Mouse (Mus musculus) intestine, postnatal 0 days (tissue): Measurements from ENCODE around the gene Kirrel. TPM values are rescaled to one million over a fixed set of nuclear protein-coding genes. Genes with fewer than 3 reads are reported as not detected.

ENCODE experiments used
- ATAC-seq: fragments of 200-750 bp; cut with Nextera tagmentation; 2 replicates; pipeline ENCODE4 v1.8.0; 2017; ENCODE audit warnings: mild to moderate bottlenecking, moderate TSS enrichment, moderate library complexity
- H3K27ac ChIP-seq: fragments of 300-500 bp; sonication (generic); 2 replicates; pipeline ENCODE4 v1.5.1; 2014; ENCODE audit warnings: mild to moderate bottlenecking, low read depth, low read length, moderate library complexity
- H3K27me3 ChIP-seq: fragments of 300-500 bp; sonication (generic); replicated peaks from 2 replicates; pipeline ENCODE4 v1.6.1; 2014; ENCODE audit warnings: low read length, mixed read lengths; ENCODE audit not compliant: control insufficient read depth, insufficient read depth
- H3K36me3 ChIP-seq: fragments of 300-500 bp; sonication (generic); 2 replicates; pipeline ENCODE4 v1.6.1; 2014; ENCODE audit warnings: mild to moderate bottlenecking, moderate library complexity; ENCODE audit not compliant: control insufficient read depth, insufficient read depth
- H3K4me1 ChIP-seq: fragments of 300-500 bp; sonication (generic); replicated peaks from 2 replicates; pipeline ENCODE4 v1.6.1; 2014; ENCODE audit warnings: antibody characterized with exemption, low read length, mixed read lengths; ENCODE audit not compliant: control insufficient read depth, insufficient read depth
- H3K4me2 ChIP-seq: fragments of 300-500 bp; sonication (generic); replicated peaks from 2 replicates; pipeline ENCODE4 v1.6.1; 2014; ENCODE audit warnings: low read depth, mild to moderate bottlenecking, moderate library complexity
- H3K4me3 ChIP-seq: fragments of 300-500 bp; sonication (generic); 2 replicates; pipeline ENCODE4 v1.5.1; 2014; ENCODE audit warnings: low read depth, low read length
- H3K9ac ChIP-seq: fragments of 300-500 bp; sonication (generic); 2 replicates; pipeline ENCODE4 v1.6.1; 2014; ENCODE audit warnings: mild to moderate bottlenecking, low read depth, low read length
- H3K9me3 ChIP-seq: fragments of 300-500 bp; sonication (generic); 2 replicates; pipeline ENCODE4 v1.6.1; 2016; ENCODE audit warnings: mixed run types; ENCODE audit not compliant: control insufficient read depth
- CTCF ChIP-seq: sonication (generic); IDR thresholded peaks from 2 replicates; pipeline ENCODE4 v1.5.1; 2016; ENCODE audit warnings: low read depth, mild to moderate bottlenecking, control low read depth, antibody characterized with exemption, moderate library complexity
- WGBS: fragments of 180-500 bp; shearing (Covaris S2); extraction: QIAGEN DNeasy Blood & Tissue Kit; methylation state at CpG from one replicate; pipeline ENCODE4 v1.1.7; 2014; 5-methylcytosine and 5-hydroxymethylcytosine counted together
- polyA plus RNA-seq: library from polyadenylated mRNA; unstranded; fragments of >200 nt; fragmentation: Nextera tagmentation; extraction: Ambion mirVana; gene quantifications from 2 replicates; pipeline ENCODE4 v1.2.1, GENCODE M21; 2015

Gene Kirrel
- polyA plus RNA-seq, 1 experiment from 2014 or later = 4.4 TPM

- no peak for ATAC-seq
- TF ChIP-seq CTCF = no peak
- Histone ChIP-seq H3K36me3 (no peaks in the 10 kb centered on the region), H3K4me3 (no peak overlapping the region), H3K4me1 (no peaks in the 10 kb centered on the region), H3K9ac (no peak overlapping the region), H3K9me3 (no peaks in the 10 kb centered on the region), H3K4me2 (no peak overlapping the region), H3K27me3 (no peaks in the 10 kb centered on the region), H3K27ac (no peak overlapping the region)
- WGBS = 80% methylated on average over 5 of the region's 5 CpGs
Measured at GRCm38 (mm10) chr3:87162380-87162779, 12.2 kb downstream of the Kirrel start.

GRCm38 (mm10) chr3:87161601-87162000 lies 12.9 kb downstream of the Kirrel start:
- WGBS = 88% methylated on average over 5 of the region's 5 CpGs
- ATAC-seq = no peak
- H3K4me1 ChIP-seq = no peaks in the 10 kb centered on the region

GRCm38 (mm10) chr3:87160819-87161509 lies 13.6 kb downstream of the Kirrel start:
- H3K4me1 ChIP-seq = no peaks in the 10 kb centered on the region

More at GRCm38 (mm10) chr3:87161601-87162000, 12.9 kb downstream of the Kirrel start:
- H3K36me3 ChIP-seq = no peaks in the 10 kb centered on the region
- no peaks in the 10 kb centered on the region for H3K9me3 ChIP-seq
- no peak for TF ChIP-seq CTCF
- H3K4me2 ChIP-seq = no peak overlapping the region
- no peak overlapping the region for H3K4me3 ChIP-seq
- no peak overlapping the region for H3K9ac ChIP-seq
- no peak overlapping the region for H3K27ac ChIP-seq
- no peaks in the 10 kb centered on the region for H3K27me3 ChIP-seq

GRCm38 (mm10) chr3:87159190-87159589 lies 15.4 kb downstream of the Kirrel start:
- Histone ChIP-seq H3K27me3 (no peaks in the 10 kb centered on the region), H3K36me3 (no peaks in the 10 kb centered on the region), H3K4me2 (no peak overlapping the region), H3K27ac (no peak overlapping the region), H3K9ac (no peak overlapping the region), H3K9me3 (no peaks in the 10 kb centered on the region), H3K4me1 (no peaks in the 10 kb centered on the region), H3K4me3 (no peak overlapping the region)
- no peak for ATAC-seq
- 75% methylated on average over 7 of the region's 7 CpGs for WGBS
- no peak for TF ChIP-seq CTCF

More at GRCm38 (mm10) chr3:87160819-87161509, 13.6 kb downstream of the Kirrel start:
- TF ChIP-seq CTCF = no peak
- Histone ChIP-seq H3K27ac (no peak overlapping the region), H3K36me3 (no peaks in the 10 kb centered on the region), H3K9me3 (no peaks in the 10 kb centered on the region), H3K4me2 (no peak overlapping the region), H3K9ac (no peak overlapping the region), H3K27me3 (no peaks in the 10 kb centered on the region), H3K4me3 (no peak overlapping the region)
- ATAC-seq = no peak
- WGBS = 62% methylated on average over 6 of the region's 6 CpGs

- no peak for TF ChIP-seq CTCF
- Histone ChIP-seq H3K4me3 (no peak overlapping the region), H3K27ac (peak overlapping the region; percentile 64), H3K4me1 (no peaks in the 10 kb centered on the region), H3K9me3 (no peaks in the 10 kb centered on the region), H3K27me3 (no peaks in the 10 kb centered on the region), H3K4me2 (peak overlapping the region; percentile 17; the same call in 1 of the 2 replicates), H3K9ac (no peak overlapping the region; the same call in 1 of the 2 replicates), H3K36me3 (no peaks in the 10 kb centered on the region)
- WGBS = 27% methylated on average over 12 of the region's 12 CpGs
- ATAC-seq = no peak
Measured at GRCm38 (mm10) chr3:87157767-87158291, 16.7 kb downstream of the Kirrel start.

- Histone ChIP-seq H3K36me3 (no peaks in the 10 kb centered on the region), H3K27ac (peak overlapping the region; percentile 41; the same call in 1 of the 2 replicates), H3K9ac (no peak overlapping the region), H3K4me2 (0 out of 2 replicates have a peak overlapping the region, but pooled peaks have one; percentile 17), H3K27me3 (no peaks in the 10 kb centered on the region), H3K9me3 (no peaks in the 10 kb centered on the region), H3K4me3 (no peak overlapping the region), H3K4me1 (no peaks in the 10 kb centered on the region)
- TF ChIP-seq CTCF = no peak
- WGBS = 65% methylated on average over 6 of the region's 6 CpGs
- ATAC-seq = no peak
Measured at GRCm38 (mm10) chr3:87157297-87157696, 17.2 kb downstream of the Kirrel start.
